Mouse (Mus musculus) midbrain, embryonic 14.5 days (tissue): ENCODE measurements at regions not wholly inside any gene's neighbourhood (a gene's known extent, or its start where the extent isn't known, plus 50 kb on each side); places are given as distances from the start of the nearest gene placed in this dataset.
A peak's percentile ranks its signal among the peaks of the same experiment; 100 is the strongest.
"Not testable (repeated sequence)": the region's sequence is repeated elsewhere in the genome, so short reads cannot be mapped to it uniquely, and the experiment has no call there.

Experiments
- ATAC-seq: fragments of 200-750 bp; cut with Nextera tagmentation; 2 replicates; pipeline ENCODE4 v1.8.0; 2017; ENCODE audit warnings: moderate number of reproducible peaks, moderate library complexity; ENCODE audit not compliant: low FRiP score, low TSS enrichment
- DNase-seq: peaks from one replicate; pipeline ENCODE4 v3.0.0-alpha.2; 2015
- H3K27ac ChIP-seq: fragments of 300-500 bp; sonication (generic); replicated peaks from 2 replicates; pipeline ENCODE4 v1.5.1; 2014; ENCODE audit warnings: mild to moderate bottlenecking, low read depth, low read length, moderate library complexity
- H3K27me3 ChIP-seq: fragments of 300-500 bp; sonication (generic); 2 replicates; pipeline ENCODE4 v1.6.1; 2014; ENCODE audit warnings: low read length, control low read depth, mixed read lengths; ENCODE audit not compliant: control insufficient read depth, insufficient read depth
- H3K36me3 ChIP-seq: fragments of 300-500 bp; sonication (generic); 2 replicates; pipeline ENCODE4 v1.6.1; 2014; ENCODE audit warnings: low read length, control low read depth; ENCODE audit not compliant: control insufficient read depth, insufficient read depth
- H3K4me1 ChIP-seq: fragments of 300-500 bp; sonication (generic); 2 replicates; pipeline ENCODE4 v1.6.1; 2014; ENCODE audit warnings: mild to moderate bottlenecking, antibody characterized with exemption, low read length, control low read depth; ENCODE audit not compliant: control insufficient read depth, insufficient read depth
- H3K4me2 ChIP-seq: fragments of 300-500 bp; sonication (generic); 2 replicates; pipeline ENCODE4 v1.6.1; 2014; ENCODE audit warnings: mild to moderate bottlenecking, low read length, moderate library complexity
- H3K4me3 ChIP-seq: fragments of 300-500 bp; sonication (generic); replicated peaks from 2 replicates; pipeline ENCODE4 v1.5.1; 2014; ENCODE audit warnings: low read depth, low read length
- H3K9ac ChIP-seq: fragments of 300-500 bp; sonication (generic); replicated peaks from 2 replicates; pipeline ENCODE4 v1.6.1; 2014; ENCODE audit warnings: mild to moderate bottlenecking, low read length, moderate library complexity
- H3K9me3 ChIP-seq: fragments of 300-500 bp; sonication (generic); 2 replicates; pipeline ENCODE4 v1.6.1; 2016; ENCODE audit warnings: low read length, control low read depth, mixed read lengths; ENCODE audit not compliant: control insufficient read depth
- WGBS: fragments of 180-500 bp; shearing (Covaris S2); extraction: QIAGEN DNeasy Blood & Tissue Kit; methylation state at CpG from one replicate; pipeline ENCODE4 v1.1.7; 2014; 5-methylcytosine and 5-hydroxymethylcytosine counted together

GRCm38 (mm10) chr7:29639591-29639990 lies 87.2 kb downstream of the Catsperg2 start:
- WGBS = 72% methylated on average over 5 of the region's 5 CpGs

GRCm38 (mm10) chr7:29602356-29602755 lies 83.9 kb upstream of the Sipa1l3 start:
- WGBS = 67% methylated on average over 1 of the region's 1 CpGs

More at GRCm38 (mm10) chr7:29639591-29639990, 87.2 kb downstream of the Catsperg2 start:
- H3K4me1 ChIP-seq, H3K36me3 ChIP-seq, H3K4me2 ChIP-seq, H3K27ac ChIP-seq, DNase-seq, H3K4me3 ChIP-seq, H3K27me3 ChIP-seq, ATAC-seq, H3K9ac ChIP-seq: not testable (repeated sequence)
- peaks cover 20% of the 10 kb centered on the region for H3K9me3 ChIP-seq

DNA sequence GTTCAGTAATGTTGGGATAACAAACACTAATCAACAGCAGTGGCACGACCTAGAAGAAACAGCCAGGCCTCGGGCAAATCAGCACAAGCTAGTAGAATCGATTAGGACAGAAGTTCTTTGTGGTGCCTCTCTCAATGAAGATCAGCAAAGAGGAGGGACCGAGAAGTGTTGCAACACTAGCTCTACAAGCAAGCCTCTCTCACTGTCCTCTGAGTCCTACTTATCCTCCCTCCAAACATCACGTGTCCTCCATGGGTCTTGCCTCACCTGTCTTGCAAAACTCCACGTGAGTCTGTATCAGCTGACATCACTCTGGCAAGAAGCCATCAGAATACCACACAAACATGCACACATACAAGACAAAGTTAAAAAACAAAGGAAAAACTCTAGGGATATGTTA lies 82.9 kb upstream of the Sipa1l3 start:
- ATAC-seq (no peak), DNase-seq (no peak)
- H3K4me1 ChIP-seq = no peaks in the 10 kb centered on the region
- WGBS = 79% methylated on average over 6 of the region's 6 CpGs
- H3K27me3 ChIP-seq = no peaks in the 10 kb centered on the region
- H3K27ac ChIP-seq = no peak overlapping the region
- no peaks in the 10 kb centered on the region for H3K36me3 ChIP-seq
- no peak overlapping the region for H3K4me2 ChIP-seq
- H3K4me3 ChIP-seq = no peak overlapping the region
- no peak overlapping the region for H3K9ac ChIP-seq
- no peaks in the 10 kb centered on the region for H3K9me3 ChIP-seq

More at GRCm38 (mm10) chr7:29602356-29602755, 83.9 kb upstream of the Sipa1l3 start:
- no peaks in the 10 kb centered on the region for H3K36me3 ChIP-seq
- H3K4me2 ChIP-seq = no peak overlapping the region
- no peaks in the 10 kb centered on the region for H3K4me1 ChIP-seq
- H3K4me3 ChIP-seq = no peak overlapping the region
- ATAC-seq (no peak), DNase-seq (no peak)
- H3K9ac ChIP-seq = no peak overlapping the region
- no peaks in the 10 kb centered on the region for H3K9me3 ChIP-seq
- H3K27ac ChIP-seq = no peak overlapping the region
- H3K27me3 ChIP-seq = no peaks in the 10 kb centered on the region

GRCm38 (mm10) chr7:29597291-29597690 lies 78.8 kb upstream of the Sipa1l3 start:
- peak; percentile 71 for DNase-seq
- not testable (repeated sequence) for H3K9ac ChIP-seq, H3K4me2 ChIP-seq, H3K36me3 ChIP-seq, H3K27ac ChIP-seq, ATAC-seq, H3K4me1 ChIP-seq, H3K27me3 ChIP-seq, H3K4me3 ChIP-seq, H3K9me3 ChIP-seq
- 34% methylated on average over 7 of the region's 7 CpGs for WGBS

DNA sequence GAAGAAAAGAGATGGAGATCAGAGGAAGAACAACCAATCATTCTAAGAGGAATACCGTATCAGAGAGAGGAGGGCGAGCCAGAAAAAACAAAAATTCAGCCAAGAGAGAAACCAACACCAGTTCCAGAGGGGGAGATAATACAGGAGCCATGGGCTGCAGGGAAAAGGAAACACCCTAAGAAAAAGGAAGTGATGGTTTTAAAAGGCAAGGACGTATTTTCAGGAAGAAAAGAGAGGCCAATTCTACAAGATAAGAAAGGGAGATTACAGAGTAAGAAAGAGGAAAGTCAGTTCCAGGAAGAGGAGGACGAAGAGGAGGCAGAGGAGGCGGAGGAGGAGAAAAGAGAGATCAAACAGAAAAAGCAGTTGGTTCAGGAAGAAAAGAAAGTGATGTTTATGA lies 59.7 kb upstream of the Sipa1l3 start:
- no peaks in the 10 kb centered on the region for H3K36me3 ChIP-seq
- 0 out of 2 replicates have a peak, but pooled peaks cover 2% of the 10 kb centered on the region for H3K9me3 ChIP-seq
- no peaks in the 10 kb centered on the region for H3K4me1 ChIP-seq
- no peak for ATAC-seq
- H3K27ac ChIP-seq = no peak overlapping the region
- H3K9ac ChIP-seq = no peak overlapping the region
- no peak overlapping the region for H3K4me3 ChIP-seq
- no peaks in the 10 kb centered on the region for H3K27me3 ChIP-seq
- 79% methylated on average over 5 of the region's 5 CpGs for WGBS
- no peak for DNase-seq
- no peak overlapping the region for H3K4me2 ChIP-seq

DNA sequence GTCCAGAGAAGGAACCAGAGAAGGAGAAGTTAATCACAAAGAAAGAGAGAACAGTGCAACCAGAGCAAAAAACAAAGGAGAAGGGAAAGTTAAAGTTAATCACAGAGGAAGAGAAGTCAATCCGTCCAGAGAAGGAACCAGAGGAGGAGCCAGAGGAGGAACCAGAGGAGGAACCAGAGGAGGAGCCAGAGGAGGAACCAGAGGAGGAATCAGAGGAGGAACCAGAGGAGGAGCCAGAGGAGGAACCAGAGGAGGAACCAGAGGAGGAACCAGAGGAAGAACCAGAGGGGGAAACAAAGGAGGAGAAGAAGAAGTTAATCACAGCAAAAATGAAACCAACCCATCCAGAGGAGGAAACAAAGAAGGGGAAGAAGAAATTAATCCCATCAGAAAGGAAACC lies 57.2 kb upstream of the Sipa1l3 start:
- Histone ChIP-seq H3K4me2 (no peak overlapping the region), H3K4me1 (no peaks in the 10 kb centered on the region), H3K4me3 (no peak overlapping the region), H3K9ac (no peak overlapping the region), H3K9me3 (0 out of 2 replicates have a peak, but pooled peaks cover 2% of the 10 kb centered on the region), H3K36me3 (no peaks in the 10 kb centered on the region), H3K27me3 (no peaks in the 10 kb centered on the region), H3K27ac (no peak overlapping the region)
- WGBS = 72% methylated on average over 1 of the region's 1 CpGs
- no peak for ATAC-seq
- no peak for DNase-seq
